Mouse (Mus musculus): ENCODE measurements around the gene Gtf3c6. TPM values are rescaled to one million over a fixed set of nuclear protein-coding genes. Genes with fewer than 3 reads are reported as not detected.
A peak's percentile ranks its signal among the peaks of the same experiment; 100 is the strongest.
"Not testable (repeated sequence)": the region's sequence is repeated elsewhere in the genome, so short reads cannot be mapped to it uniquely, and the experiment has no call there.

Gene Gtf3c6
- total RNA-seq (2021): 10 to 100 TPM; 19.1 to 21.5 TPM
- long read RNA-seq, experiment 1, transcript Gtf3c6-206 (6 exons, 2,526 nt): major isoform, 6 of 11 reads
- long read RNA-seq, experiment 1, partial matches to known transcripts: 0 of 11 reads
- long read RNA-seq, experiment 1, other reads (novel, unspliced or antisense): 1 of 11 reads
- long read RNA-seq, experiment 2, transcript Gtf3c6-206 (6 exons, 2,526 nt): major isoform, 13 of 20 reads
- long read RNA-seq, experiment 2, transcript Gtf3c6-201 (6 exons, 887 nt): minor isoform, 6 of 20 reads
- long read RNA-seq, experiment 2, partial matches to known transcripts: 0 of 20 reads
- long read RNA-seq, experiment 2, other reads (novel, unspliced or antisense): 1 of 20 reads

- intact Hi-C loops (cut with DNase I; ENCODE audit: low total_unique reads): no loop called here
- peak; percentile 94 for DNase-seq
Measured at GRCm38 (mm10) chr10:40257414-40258255, at the start of gene Gtf3c6. TSS of gene Gtf3c6 (minus strand) at chr10:40258108.

DNA sequence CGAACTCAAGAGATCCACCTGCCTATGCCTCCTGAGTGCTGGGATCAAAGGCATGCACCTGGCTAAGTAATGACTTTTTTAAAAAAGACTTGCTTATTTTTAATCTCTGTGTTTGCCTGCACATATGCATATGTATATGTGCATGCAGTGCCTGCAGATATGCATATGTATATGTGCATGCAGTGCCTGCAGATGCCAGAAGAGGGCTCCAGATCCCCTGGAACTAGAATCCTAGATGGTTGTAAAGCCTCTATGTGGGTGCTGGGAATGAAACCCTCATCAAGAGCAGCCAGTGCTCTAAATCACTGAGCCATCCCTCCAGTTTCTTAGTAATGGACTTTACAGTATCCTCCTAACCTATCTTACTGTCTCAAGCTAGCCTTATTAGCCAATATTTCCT lies 48.1 kb upstream of the Gtf3c6 start:
- DNase-seq: no peak
- intact Hi-C loops (cut with DNase I; ENCODE audit: low total_unique reads): no loop called here

DNA sequence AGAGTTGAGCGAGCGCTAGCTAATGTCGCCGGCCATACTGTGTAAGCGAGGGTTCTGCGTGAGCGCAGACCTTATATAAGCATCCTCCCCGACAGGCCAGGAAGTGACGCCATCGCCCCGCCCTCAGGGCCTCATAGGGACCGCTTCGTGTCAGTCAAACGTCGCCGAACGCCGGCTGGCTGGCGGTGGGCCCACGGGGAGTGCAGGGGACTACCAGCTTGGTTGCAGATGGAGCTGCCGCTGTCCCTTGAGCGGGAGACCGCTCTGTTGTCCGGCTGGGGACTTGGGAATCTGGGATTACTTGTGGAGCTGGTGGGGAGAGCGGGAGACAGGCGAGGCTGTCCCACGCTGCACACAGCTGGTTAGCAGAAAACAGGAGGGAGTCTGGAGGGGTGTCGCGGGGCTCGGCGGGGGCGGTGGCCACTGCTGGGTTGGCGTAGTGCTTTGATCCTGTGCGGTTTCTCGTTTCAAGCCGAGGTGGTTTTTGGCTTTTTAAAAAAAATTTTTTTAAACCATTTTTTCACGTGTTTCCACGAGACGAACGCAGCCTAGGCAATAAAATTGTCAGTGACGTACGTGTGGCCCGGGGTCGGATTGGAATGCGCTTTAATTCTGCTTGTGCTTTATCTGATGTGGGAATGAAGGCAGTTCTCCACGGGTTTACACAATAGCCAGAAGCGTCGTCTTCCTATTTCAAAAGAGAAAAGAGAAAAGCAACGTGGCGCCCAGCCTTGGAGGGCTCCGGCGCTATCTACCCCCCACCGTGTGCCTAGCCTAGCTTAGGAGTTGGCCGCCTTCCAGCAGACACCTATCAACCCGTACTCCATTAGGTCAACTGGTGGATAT lies 44.5 kb upstream of the Gtf3c6 start, which contains the start of gene Amd1:
Amd1 (minus strand) TSS at position 47 of the 846 bp plus-strand sequence.
- DNase-seq: peak; percentile 100
- intact Hi-C loops (cut with DNase I; ENCODE audit: low total_unique reads): no loop called here

GRCm38 (mm10) chr10:40301181-40302075 lies 43.5 kb upstream of the Gtf3c6 start:
- peak; percentile 37 for DNase-seq
- intact Hi-C loops (cut with DNase I; ENCODE audit: low total_unique reads): not testable (repeated sequence)

GRCm38 (mm10) chr10:40300648-40301171 lies 42.8 kb upstream of the Gtf3c6 start:
- intact Hi-C loops (cut with DNase I; ENCODE audit: low total_unique reads): no loop called here
- DNase-seq: peak; percentile 86

DNA sequence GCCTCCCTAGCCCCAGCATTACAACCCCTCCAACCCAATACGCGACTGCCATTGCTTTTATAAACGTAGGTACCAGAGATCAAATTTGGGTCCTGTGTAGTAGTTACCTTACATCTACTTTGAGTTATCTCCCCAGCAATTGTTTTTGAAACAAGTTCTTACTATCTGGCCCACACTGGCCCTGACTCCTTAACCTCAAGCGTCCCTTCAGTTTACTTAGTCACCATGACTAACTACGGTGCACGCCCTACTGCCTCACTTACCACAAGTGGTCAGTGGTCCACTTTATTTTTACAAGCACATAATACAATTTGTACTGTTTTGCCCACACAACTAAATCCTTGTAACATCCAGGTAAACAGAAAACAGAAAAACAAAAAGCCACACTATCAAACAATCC lies 34.7 kb upstream of the Gtf3c6 start:
- no peak for DNase-seq
- intact Hi-C loops (cut with DNase I; ENCODE audit: low total_unique reads): no loop called here

DNA sequence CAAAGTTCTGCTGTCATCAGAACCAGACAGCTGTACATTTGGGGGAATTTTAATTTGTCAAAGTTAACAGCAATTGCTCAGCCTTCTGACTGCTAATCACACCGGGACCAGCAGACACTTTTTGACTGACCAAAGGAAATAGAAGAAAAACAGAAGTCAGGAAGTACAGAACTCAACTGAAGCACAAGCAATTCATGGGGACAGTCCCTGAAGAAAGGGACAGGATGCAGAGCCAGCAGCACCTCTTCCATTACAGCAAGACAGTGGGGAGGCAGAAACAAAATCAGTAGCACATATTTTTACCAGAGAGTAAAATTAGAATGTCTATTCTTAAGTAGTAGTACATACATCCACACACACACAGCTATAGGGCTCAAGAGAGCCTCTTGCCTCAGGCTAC lies 28.9 kb upstream of the Gtf3c6 start:
- intact Hi-C loops (cut with DNase I; ENCODE audit: low total_unique reads): no loop called here
- DNase-seq: no peak

GRCm38 (mm10) chr10:40285571-40285970 lies 27.7 kb upstream of the Gtf3c6 start:
- intact Hi-C loops (cut with DNase I; ENCODE audit: low total_unique reads): no loop called here
- no peak for DNase-seq

DNA sequence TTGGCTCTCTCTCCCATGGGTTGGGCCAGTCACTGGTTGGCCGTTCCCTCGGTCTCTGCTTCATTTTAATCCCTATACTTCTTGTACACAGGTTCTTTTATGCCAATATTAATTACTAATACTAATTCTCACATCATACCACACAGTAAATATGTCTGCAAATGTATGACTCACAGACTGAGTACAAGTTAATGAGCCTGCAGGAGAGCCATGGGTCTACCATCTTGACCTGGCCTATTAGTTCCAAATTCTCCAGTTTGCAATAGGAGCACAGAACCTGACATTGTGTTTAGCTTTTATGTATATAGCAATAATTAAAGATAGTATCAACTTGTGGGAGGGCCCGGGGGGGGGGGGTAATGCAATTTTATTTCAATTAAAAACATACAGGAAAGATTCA lies 27.1 kb upstream of the Gtf3c6 start:
- intact Hi-C loops (cut with DNase I; ENCODE audit: low total_unique reads): no loop called here

DNA sequence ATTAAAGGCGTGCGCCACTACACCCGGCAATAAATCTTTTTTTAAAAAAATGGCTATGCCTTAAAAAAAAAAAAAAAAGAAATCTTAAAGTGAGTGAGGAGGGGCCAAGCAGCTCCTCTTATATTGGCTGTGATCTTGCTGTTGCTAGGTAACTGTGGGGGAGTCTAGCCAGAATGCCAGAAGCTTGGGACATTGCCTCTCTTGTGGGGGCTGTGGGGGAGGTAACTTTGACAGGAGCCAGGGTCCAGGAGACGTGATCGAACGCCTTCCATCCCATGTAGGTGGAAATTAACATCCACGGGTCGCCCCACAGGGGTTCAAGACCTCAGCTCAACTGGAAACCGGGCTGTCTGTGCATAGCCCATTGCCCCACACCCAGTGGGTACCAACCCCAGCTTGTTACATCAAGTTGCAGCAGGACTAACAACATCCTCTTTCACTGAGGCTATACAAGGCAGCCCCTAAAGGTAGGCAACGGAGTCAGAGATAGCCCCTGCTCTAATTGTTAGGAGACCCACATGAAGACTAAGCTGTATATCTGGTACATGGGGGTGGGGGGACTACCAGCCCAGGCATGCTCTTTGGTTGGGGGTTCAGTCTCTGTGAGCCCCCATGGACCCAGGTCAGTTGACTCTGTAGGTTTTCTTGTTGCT lies 26.4 kb upstream of the Gtf3c6 start:
- intact Hi-C loops (cut with DNase I; ENCODE audit: low total_unique reads): no loop called here
- DNase-seq: no peak

More for the DNA sequence above, 27.1 kb upstream of the Gtf3c6 start:
- no peak for DNase-seq

DNA sequence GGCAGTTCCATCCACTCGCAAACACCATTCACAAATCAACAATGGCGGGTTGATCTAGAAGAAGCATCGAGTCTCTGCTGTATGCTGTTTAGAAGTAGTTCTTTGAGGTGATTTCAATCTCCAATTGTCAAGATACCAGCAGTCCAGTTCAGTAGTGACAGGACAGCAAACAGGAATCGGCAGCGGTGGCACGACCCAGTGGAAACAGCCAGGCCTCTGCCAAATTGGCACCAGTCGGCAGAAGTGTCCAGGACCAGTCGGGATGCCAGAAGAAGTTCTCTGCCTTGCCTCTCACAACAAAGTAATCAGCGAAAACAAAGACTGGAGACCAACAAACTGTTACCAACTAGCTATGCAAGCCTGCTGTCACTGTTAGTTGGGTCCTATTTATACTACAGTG lies 25.7 kb upstream of the Gtf3c6 start:
- intact Hi-C loops (cut with DNase I; ENCODE audit: low total_unique reads): no loop called here
- DNase-seq: no peak

DNA sequence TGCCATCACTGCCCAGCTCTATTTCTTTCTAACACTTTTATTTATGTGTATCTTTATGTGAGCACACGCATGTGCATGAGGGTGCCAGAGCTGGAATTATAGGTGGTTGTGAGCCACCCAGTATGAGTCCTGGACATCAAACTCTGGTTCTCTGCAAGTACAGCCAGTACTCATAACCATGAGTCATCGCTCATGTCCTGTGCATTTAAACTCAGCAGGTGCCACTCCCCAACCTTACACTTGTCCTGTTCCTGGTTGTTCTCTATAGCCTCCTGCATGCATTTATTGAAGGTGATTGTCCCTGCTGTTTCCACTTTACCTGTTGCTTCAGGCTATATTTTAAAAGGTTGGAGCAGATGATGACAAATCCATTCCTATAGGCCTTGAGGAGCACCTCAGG lies 23.7 kb upstream of the Gtf3c6 start:
- DNase-seq: no peak
- intact Hi-C loops (cut with DNase I; ENCODE audit: low total_unique reads): no loop called here

- intact Hi-C loops (cut with DNase I; ENCODE audit: low total_unique reads): no loop called here
- DNase-seq: no peak
Measured at GRCm38 (mm10) chr10:40278317-40278716, 20.4 kb upstream of the Gtf3c6 start.

- intact Hi-C loops (cut with DNase I; ENCODE audit: low total_unique reads): no loop called here
- DNase-seq: no peak
Measured at GRCm38 (mm10) chr10:40275991-40276390, 18.1 kb upstream of the Gtf3c6 start.

DNA sequence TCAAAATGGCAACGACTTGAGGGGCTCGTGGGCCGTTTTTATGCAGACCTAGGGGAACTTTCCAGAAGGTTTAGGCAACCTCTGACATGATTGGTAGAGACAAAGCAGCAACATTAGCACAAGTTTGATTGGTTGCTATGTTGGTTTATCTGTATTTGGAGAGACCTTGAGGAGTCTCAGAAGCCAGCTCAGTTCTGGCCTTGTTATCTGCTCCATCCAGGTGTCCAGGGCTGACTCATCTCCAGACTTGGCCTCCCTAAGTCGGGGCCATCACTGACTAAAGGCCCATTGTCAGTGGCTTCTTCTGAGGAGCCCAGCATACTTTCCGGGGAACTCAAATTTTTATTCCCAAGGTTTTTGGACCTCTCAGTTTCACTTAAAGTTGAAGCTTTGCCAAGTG lies 16.0 kb upstream of the Gtf3c6 start:
- no peak for DNase-seq
- intact Hi-C loops (cut with DNase I; ENCODE audit: low total_unique reads): no loop called here

DNA sequence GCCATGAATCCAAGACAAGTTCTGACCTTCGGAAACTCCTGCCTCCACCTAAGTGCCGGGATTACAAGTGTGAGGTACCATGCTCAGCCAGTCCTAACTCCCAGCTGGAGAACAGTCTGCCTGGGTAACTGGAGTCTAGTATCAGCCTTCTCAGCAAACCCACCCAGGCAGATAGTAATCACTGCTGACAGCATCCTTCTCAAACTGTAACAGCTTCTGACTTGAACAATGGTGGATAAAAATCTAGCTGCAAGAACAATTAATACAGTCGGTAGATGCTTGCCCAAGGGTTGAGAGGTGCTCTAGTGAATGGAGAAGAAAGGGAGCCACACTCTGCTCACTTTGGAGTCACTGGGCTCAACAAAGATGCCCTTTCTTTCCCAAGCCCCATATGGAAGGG lies 13.3 kb upstream of the Gtf3c6 start:
- intact Hi-C loops (cut with DNase I; ENCODE audit: low total_unique reads): no loop called here
- no peak for DNase-seq

GRCm38 (mm10) chr10:40264920-40265319 lies 7.0 kb upstream of the Gtf3c6 start:
- intact Hi-C loops (cut with DNase I; ENCODE audit: low total_unique reads): no loop called here
- no peak for DNase-seq

GRCm38 (mm10) chr10:40263691-40264090 lies 5.8 kb upstream of the Gtf3c6 start:
- intact Hi-C loops (cut with DNase I; ENCODE audit: low total_unique reads): no loop called here
- no peak for DNase-seq
